Mouse (Mus musculus): ENCODE measurements around the gene Klrg1. TPM values are rescaled to one million over a fixed set of nuclear protein-coding genes. Genes with fewer than 3 reads are reported as not detected.

Klrg1 gene
- polyA plus RNA-seq (2014; fragmentation: Nextera tagmentation; extraction: Ambion mirVana) = 0.20 TPM in 1 of 2 replicates, not detected in the other

- DNase-seq (ENCODE audit: low spot score) = no peak
These were observed at the start of gene Klrg1 for GRCm38 (mm10) chr6:122282782-122283181. Gene Klrg1, minus strand, starts transcription at chr6:122282882.

GRCm38 (mm10) chr6:122325361-122325975 lies 42.8 kb upstream of the Klrg1 start:
- H3K36me3 ChIP-seq (ENCODE audit: control insufficient read depth, insufficient read depth, low read length) = peaks cover 15% of the 10 kb centered on the region
- WGBS = 86% methylated on average over 6 of the region's 6 CpGs
- DNase-seq (ENCODE audit: low spot score) (no peak), ATAC-seq (ENCODE audit: insufficient number of reproducible peaks, low FRiP score, low TSS enrichment, low read depth) (no peak)
- no peak overlapping the region for H3K9ac ChIP-seq (ENCODE audit: low read length)
- H3K4me3 ChIP-seq (ENCODE audit: low read depth, low read length) = no peak overlapping the region
- H3K4me2 ChIP-seq (ENCODE audit: low read depth, severe bottlenecking) = no peak overlapping the region
- no peak overlapping the region for H3K27ac ChIP-seq (replicated peaks; ENCODE audit: low read depth, low read length)
- no peaks in the 10 kb centered on the region for H3K9me3 ChIP-seq (ENCODE audit: control insufficient read depth, low read length)
- no peaks in the 10 kb centered on the region for H3K27me3 ChIP-seq (ENCODE audit: control insufficient read depth, insufficient read depth, low read length)
- H3K4me1 ChIP-seq (ENCODE audit: control insufficient read depth, insufficient read depth, low read length) = no peaks in the 10 kb centered on the region

More at GRCm38 (mm10) chr6:122282782-122283181, at the start of gene Klrg1:
- Histone ChIP-seq H3K9ac (ENCODE audit: low read length) (no peak within 1 kb of the TSS), H3K9me3 (ENCODE audit: control insufficient read depth, low read length) (no peaks in the 10 kb centered on the region), H3K4me1 (ENCODE audit: control insufficient read depth, insufficient read depth, low read length) (no peaks in the 10 kb centered on the region), H3K27ac (replicated peaks; ENCODE audit: low read depth, low read length) (no peak within 1 kb of the TSS), H3K4me2 (ENCODE audit: low read depth, severe bottlenecking) (no peak within 1 kb of the TSS), H3K36me3 (ENCODE audit: control insufficient read depth, insufficient read depth, low read length) (no peaks in the 10 kb centered on the region), H3K27me3 (ENCODE audit: control insufficient read depth, insufficient read depth, low read length) (no peaks in the 10 kb centered on the region), H3K4me3 (ENCODE audit: low read depth, low read length) (no peak within 1 kb of the TSS)
- ATAC-seq (ENCODE audit: insufficient number of reproducible peaks, low FRiP score, low TSS enrichment, low read depth) = no peak
- 86% methylated on average over 6 of the region's 6 CpGs for WGBS

- H3K4me1 ChIP-seq (ENCODE audit: control insufficient read depth, insufficient read depth, low read length) = no peaks in the 10 kb centered on the region
- no peak overlapping the region for H3K9ac ChIP-seq (ENCODE audit: low read length)
- H3K4me3 ChIP-seq (ENCODE audit: low read depth, low read length) = no peak overlapping the region
- no peak overlapping the region for H3K27ac ChIP-seq (replicated peaks; ENCODE audit: low read depth, low read length)
- no peak for ATAC-seq (ENCODE audit: insufficient number of reproducible peaks, low FRiP score, low TSS enrichment, low read depth)
- no peaks in the 10 kb centered on the region for H3K9me3 ChIP-seq (ENCODE audit: control insufficient read depth, low read length)
- WGBS = 95% methylated on average over 1 of the region's 1 CpGs
- H3K4me2 ChIP-seq (ENCODE audit: low read depth, severe bottlenecking) = no peak overlapping the region
- no peak for DNase-seq (ENCODE audit: low spot score)
- no peaks in the 10 kb centered on the region for H3K27me3 ChIP-seq (ENCODE audit: control insufficient read depth, insufficient read depth, low read length)
- H3K36me3 ChIP-seq (ENCODE audit: control insufficient read depth, insufficient read depth, low read length) = peaks cover 19% of the 10 kb centered on the region
These were observed 36.0 kb upstream of the Klrg1 start for GRCm38 (mm10) chr6:122318726-122319125.

DNA sequence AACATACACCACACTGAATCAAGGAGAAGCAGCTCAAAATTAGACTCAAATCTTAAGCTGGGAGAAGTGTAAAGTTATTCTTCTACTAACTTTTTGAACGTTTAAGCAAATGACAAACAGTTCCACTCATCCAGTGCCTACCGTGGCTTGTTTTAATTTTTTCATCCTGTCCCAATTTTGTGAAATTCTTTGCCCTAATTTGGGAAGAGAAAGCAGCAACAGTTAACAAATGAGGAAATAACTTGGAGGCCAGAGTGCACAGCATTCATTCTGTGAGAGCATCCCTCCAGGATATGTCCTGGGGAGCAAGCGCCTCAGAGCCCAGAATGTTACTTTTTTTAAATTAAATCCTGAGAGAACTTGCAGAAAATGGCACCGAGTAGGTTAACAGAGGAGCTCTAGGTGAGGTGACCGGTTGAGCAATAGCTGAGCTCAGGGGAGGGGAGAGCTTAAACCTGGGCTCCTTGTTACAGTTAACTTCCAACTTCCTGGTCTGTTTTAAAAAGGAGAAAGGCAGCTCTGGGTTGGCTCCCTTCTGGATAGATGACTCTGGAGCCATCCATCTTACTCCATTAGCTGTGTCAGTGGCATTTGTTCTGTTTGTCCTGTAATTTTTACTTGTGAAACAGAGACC lies 27.6 kb upstream of the Klrg1 start:
- H3K4me3 ChIP-seq (ENCODE audit: low read depth, low read length) = peak overlapping the region; percentile 82; the same call in 1 of the 2 replicates
- H3K36me3 ChIP-seq (ENCODE audit: control insufficient read depth, insufficient read depth, low read length) = peaks cover 2% of the 10 kb centered on the region; the same call in 1 of the 2 replicates
- no peak overlapping the region for H3K27ac ChIP-seq (replicated peaks; ENCODE audit: low read depth, low read length)
- no peaks in the 10 kb centered on the region for H3K27me3 ChIP-seq (ENCODE audit: control insufficient read depth, insufficient read depth, low read length)
- 59% methylated on average over 5 of the region's 5 CpGs for WGBS
- no peaks in the 10 kb centered on the region for H3K9me3 ChIP-seq (ENCODE audit: control insufficient read depth, low read length)
- ATAC-seq (ENCODE audit: insufficient number of reproducible peaks, low FRiP score, low TSS enrichment, low read depth) (no peak), DNase-seq (ENCODE audit: low spot score) (no peak)
- no peak overlapping the region for H3K9ac ChIP-seq (ENCODE audit: low read length)
- H3K4me1 ChIP-seq (ENCODE audit: control insufficient read depth, insufficient read depth, low read length) = peaks cover 12% of the 10 kb centered on the region
- H3K4me2 ChIP-seq (ENCODE audit: low read depth, severe bottlenecking) = peak overlapping the region; percentile 74; the same call in 1 of the 2 replicates

- H3K9me3 ChIP-seq (ENCODE audit: control insufficient read depth, low read length) = no peaks in the 10 kb centered on the region
- H3K27me3 ChIP-seq (ENCODE audit: control insufficient read depth, insufficient read depth, low read length) = no peaks in the 10 kb centered on the region
- ATAC-seq (ENCODE audit: insufficient number of reproducible peaks, low FRiP score, low TSS enrichment, low read depth) = no peak
- peak overlapping the region; percentile 83 for H3K9ac ChIP-seq (ENCODE audit: low read length)
- H3K36me3 ChIP-seq (ENCODE audit: control insufficient read depth, insufficient read depth, low read length) = no peaks in the 10 kb centered on the region
- 16% methylated on average over 11 of the region's 11 CpGs for WGBS
- peak overlapping the region; percentile 74 for H3K4me2 ChIP-seq (ENCODE audit: low read depth, severe bottlenecking)
- H3K4me1 ChIP-seq (ENCODE audit: control insufficient read depth, insufficient read depth, low read length) = peaks cover 12% of the 10 kb centered on the region
- H3K27ac ChIP-seq (replicated peaks; ENCODE audit: low read depth, low read length) = no peak overlapping the region
- peak overlapping the region; percentile 82 for H3K4me3 ChIP-seq (ENCODE audit: low read depth, low read length)
- DNase-seq (ENCODE audit: low spot score) = no peak
These were observed 26.8 kb upstream of the Klrg1 start for GRCm38 (mm10) chr6:122309446-122309960.

GRCm38 (mm10) chr6:122308505-122309393 lies 26.1 kb upstream of the Klrg1 start, which contains the start of gene M6pr:
Gene M6pr, plus strand, starts transcription at chr6:122308720.
- H3K9ac ChIP-seq (ENCODE audit: low read length) = peak within 1 kb of the TSS; percentile 83
- no peaks in the 10 kb centered on the region for H3K27me3 ChIP-seq (ENCODE audit: control insufficient read depth, insufficient read depth, low read length)
- H3K4me2 ChIP-seq (ENCODE audit: low read depth, severe bottlenecking) = peak within 1 kb of the TSS; percentile 74
- peaks cover 13% of the 10 kb centered on the region for H3K4me1 ChIP-seq (ENCODE audit: control insufficient read depth, insufficient read depth, low read length)
- peak within 1 kb of the TSS; percentile 82 for H3K4me3 ChIP-seq (ENCODE audit: low read depth, low read length)
- H3K27ac ChIP-seq (replicated peaks; ENCODE audit: low read depth, low read length) = 0 out of 2 replicates have a peak within 1 kb of the TSS, but pooled peaks have one; percentile 16
- DNase-seq (ENCODE audit: low spot score) (peak; percentile 95), ATAC-seq (ENCODE audit: insufficient number of reproducible peaks, low FRiP score, low TSS enrichment, low read depth) (peak; percentile 99)
- no peaks in the 10 kb centered on the region for H3K36me3 ChIP-seq (ENCODE audit: control insufficient read depth, insufficient read depth, low read length)
- H3K9me3 ChIP-seq (ENCODE audit: control insufficient read depth, low read length) = no peaks in the 10 kb centered on the region
- WGBS = under 1% methylated on average over 49 of the region's 49 CpGs

GRCm38 (mm10) chr6:122308136-122308504 lies 25.4 kb upstream of the Klrg1 start:
- no peak overlapping the region for H3K27ac ChIP-seq (replicated peaks; ENCODE audit: low read depth, low read length)
- no peak overlapping the region for H3K9ac ChIP-seq (ENCODE audit: low read length)
- ATAC-seq (ENCODE audit: insufficient number of reproducible peaks, low FRiP score, low TSS enrichment, low read depth) = peak; percentile 36
- H3K4me1 ChIP-seq (ENCODE audit: control insufficient read depth, insufficient read depth, low read length) = peaks cover 15% of the 10 kb centered on the region
- H3K4me3 ChIP-seq (ENCODE audit: low read depth, low read length) = no peak overlapping the region
- no peaks in the 10 kb centered on the region for H3K36me3 ChIP-seq (ENCODE audit: control insufficient read depth, insufficient read depth, low read length)
- no peaks in the 10 kb centered on the region for H3K27me3 ChIP-seq (ENCODE audit: control insufficient read depth, insufficient read depth, low read length)
- DNase-seq (ENCODE audit: low spot score) = no peak
- no peaks in the 10 kb centered on the region for H3K9me3 ChIP-seq (ENCODE audit: control insufficient read depth, low read length)
- H3K4me2 ChIP-seq (ENCODE audit: low read depth, severe bottlenecking) = no peak overlapping the region
- 68% methylated on average over 6 of the region's 6 CpGs for WGBS

- Histone ChIP-seq H3K27me3 (ENCODE audit: control insufficient read depth, insufficient read depth, low read length) (no peaks in the 10 kb centered on the region), H3K4me2 (ENCODE audit: low read depth, severe bottlenecking) (no peak overlapping the region), H3K36me3 (ENCODE audit: control insufficient read depth, insufficient read depth, low read length) (no peaks in the 10 kb centered on the region), H3K9ac (ENCODE audit: low read length) (no peak overlapping the region), H3K4me1 (ENCODE audit: control insufficient read depth, insufficient read depth, low read length) (peaks cover 15% of the 10 kb centered on the region), H3K4me3 (ENCODE audit: low read depth, low read length) (no peak overlapping the region), H3K27ac (replicated peaks; ENCODE audit: low read depth, low read length) (no peak overlapping the region), H3K9me3 (ENCODE audit: control insufficient read depth, low read length) (no peaks in the 10 kb centered on the region)
- DNase-seq (ENCODE audit: low spot score) (no peak), ATAC-seq (ENCODE audit: insufficient number of reproducible peaks, low FRiP score, low TSS enrichment, low read depth) (no peak)
- WGBS = 91% methylated on average over 4 of the region's 4 CpGs
These were observed 24.0 kb upstream of the Klrg1 start for GRCm38 (mm10) chr6:122306707-122307106.

Measured in limb, embryonic 11.5 days (tissue).